Mouse (Mus musculus): Measurements from ENCODE around the gene Serpinb6b.
"Not testable (repeated sequence)": the region's sequence is repeated elsewhere in the genome, so short reads cannot be mapped to it uniquely, and the experiment has no call there.

- TF ChIP-seq CTCF (IDR thresholded peaks at IDR 0.05; ENCODE audit: borderline replicate concordance, control insufficient read depth, extremely low read depth, insufficient read depth, low read length, poor library complexity); POLR2A (IDR thresholded peaks at IDR 0.05; ENCODE audit: control insufficient read depth, extremely low read depth, insufficient read depth, low read length, poor library complexity): not testable (repeated sequence)
Observed at GRCm38 (mm10) chr13:32939191-32939590, 25.8 kb upstream of the Serpinb6b start.

All from thymus, adult 2 months (tissue).